Mouse (Mus musculus): ENCODE results near the gene Gm4952. TPM values are rescaled to one million over a fixed set of nuclear protein-coding genes. Genes with fewer than 3 reads are reported as not detected.

The Gm4952 gene
- polyA plus RNA-seq, 1 experiment from 2014 or later: not detected

GRCm38 (mm10) chr19:12670139-12670538, 70.4 kb downstream of the Gm4952 start, which contains the start of gene Olfr1442:
Olfr1442 (plus strand) TSS chr19:12670439.
- Histone ChIP-seq H3K9me3 (ENCODE audit: low read length) (no peaks in the 10 kb centered on the region), H3K36me3 (ENCODE audit: insufficient read depth, low read length) (no peaks in the 10 kb centered on the region), H3K9ac (replicated peaks; ENCODE audit: low read depth) (no peak within 1 kb of the TSS), H3K4me2 (replicated peaks; ENCODE audit: low read depth, low read length) (no peak within 1 kb of the TSS), H3K27ac (ENCODE audit: low read length) (no peak within 1 kb of the TSS), H3K4me1 (ENCODE audit: insufficient read depth, low read depth, low read length) (no peaks in the 10 kb centered on the region), H3K27me3 (replicated peaks; ENCODE audit: insufficient read depth, low read length) (no peaks in the 10 kb centered on the region), H3K4me3 (ENCODE audit: low read depth, low read length) (no peak within 1 kb of the TSS)
- no peak for TF ChIP-seq CTCF (IDR thresholded peaks at IDR 0.05)
- TF ChIP-seq EP300 (IDR thresholded peaks at IDR 0.05): no peak
- DNase-seq (ENCODE audit: low spot score) (no peak), ATAC-seq (no peak)

GRCm38 (mm10) chr19:12671051-12671450, 71.3 kb downstream of the Gm4952 start:
- no peaks in the 10 kb centered on the region for H3K27me3 ChIP-seq (replicated peaks; ENCODE audit: insufficient read depth, low read length)
- H3K4me3 ChIP-seq (ENCODE audit: low read depth, low read length): no peak overlapping the region
- H3K4me2 ChIP-seq (replicated peaks; ENCODE audit: low read depth, low read length): no peak overlapping the region
- TF ChIP-seq EP300 (IDR thresholded peaks at IDR 0.05) (no peak), CTCF (IDR thresholded peaks at IDR 0.05) (no peak)
- no peak for DNase-seq (ENCODE audit: low spot score)
- no peak overlapping the region for H3K9ac ChIP-seq (replicated peaks; ENCODE audit: low read depth)
- no peak overlapping the region for H3K27ac ChIP-seq (ENCODE audit: low read length)
- no peaks in the 10 kb centered on the region for H3K36me3 ChIP-seq (ENCODE audit: insufficient read depth, low read length)
- no peaks in the 10 kb centered on the region for H3K4me1 ChIP-seq (ENCODE audit: insufficient read depth, low read depth, low read length)
- no peak for ATAC-seq
- no peaks in the 10 kb centered on the region for H3K9me3 ChIP-seq (ENCODE audit: low read length)
- WGBS: 76% methylated on average over 4 of the region's 4 CpGs

DNA sequence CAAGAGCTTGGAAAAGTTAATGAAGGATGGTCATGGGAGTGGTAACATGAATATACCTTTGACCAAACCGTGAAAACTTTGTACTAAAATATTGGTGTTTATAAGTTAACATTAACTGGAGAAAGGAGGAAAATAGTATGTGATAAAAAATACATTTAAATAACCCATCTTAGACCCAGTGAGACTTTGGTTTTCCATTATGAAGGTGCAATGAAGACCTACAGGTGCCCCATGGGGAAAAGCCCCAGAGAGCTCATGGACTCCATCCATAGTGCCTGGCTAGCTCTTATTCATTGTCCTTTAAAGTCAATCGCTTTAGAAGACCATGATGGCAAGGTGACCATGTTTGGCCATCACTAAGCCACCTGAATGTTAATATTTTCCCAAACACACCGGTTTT, 78.0 kb downstream of the Gm4952 start, which contains the start of gene Olfr1443:
TSS of gene Olfr1443 (plus strand) at position 301 of the 400 bp plus-strand sequence.
- DNase-seq (ENCODE audit: low spot score): no peak

More for the DNA sequence above, 78.0 kb downstream of the Gm4952 start, which contains the start of gene Olfr1443:
- Histone ChIP-seq H3K27ac (ENCODE audit: low read length) (no peak within 1 kb of the TSS), H3K4me1 (ENCODE audit: insufficient read depth, low read depth, low read length) (no peaks in the 10 kb centered on the region), H3K4me2 (replicated peaks; ENCODE audit: low read depth, low read length) (no peak within 1 kb of the TSS), H3K36me3 (ENCODE audit: insufficient read depth, low read length) (no peaks in the 10 kb centered on the region), H3K4me3 (ENCODE audit: low read depth, low read length) (no peak within 1 kb of the TSS), H3K27me3 (replicated peaks; ENCODE audit: insufficient read depth, low read length) (no peaks in the 10 kb centered on the region), H3K9me3 (ENCODE audit: low read length) (no peaks in the 10 kb centered on the region), H3K9ac (replicated peaks; ENCODE audit: low read depth) (no peak within 1 kb of the TSS)
- no peak for ATAC-seq
- WGBS: 65% methylated on average over 3 of the region's 3 CpGs
- TF ChIP-seq EP300 (IDR thresholded peaks at IDR 0.05): no peak
- no peak for TF ChIP-seq CTCF (IDR thresholded peaks at IDR 0.05)

Other genes with a start within 250 kb of the Gm4952 start
- not detected in 2 replicates for gene Olfr1440, start 212.7 kb upstream of the Gm4952 start, polyA plus RNA-seq (2015; fragmentation: Nextera tagmentation; extraction: Ambion mirVana)
- gene Olfr1441, start 182.5 kb upstream of the Gm4952 start, polyA plus RNA-seq (2015; fragmentation: Nextera tagmentation; extraction: Ambion mirVana): not detected in 2 replicates
- gene Pfpl, start 172.1 kb upstream of the Gm4952 start, polyA plus RNA-seq (2015; fragmentation: Nextera tagmentation; extraction: Ambion mirVana): not detected in 2 replicates
- 5.5 and 6.3 TPM in 2 replicates for gene Mpeg1, start 139.2 kb upstream of the Gm4952 start, polyA plus RNA-seq (2015; fragmentation: Nextera tagmentation; extraction: Ambion mirVana)
- 8.4 and 8.7 TPM in 2 replicates for gene Dtx4, start 98.5 kb upstream of the Gm4952 start, polyA plus RNA-seq (2015; fragmentation: Nextera tagmentation; extraction: Ambion mirVana)
- gene Fam111a, start 54.2 kb upstream of the Gm4952 start, polyA plus RNA-seq (2015; fragmentation: Nextera tagmentation; extraction: Ambion mirVana): 7.4 and 8.8 TPM in 2 replicates
- gene Glyat, start 33.3 kb downstream of the Gm4952 start, polyA plus RNA-seq (2015; fragmentation: Nextera tagmentation; extraction: Ambion mirVana): not detected in 2 replicates
- gene Olfr1442, start 70.5 kb downstream of the Gm4952 start, polyA plus RNA-seq (2015; fragmentation: Nextera tagmentation; extraction: Ambion mirVana): not detected in 2 replicates
- not detected in 2 replicates for gene Olfr1443, start 78.1 kb downstream of the Gm4952 start, polyA plus RNA-seq (2015; fragmentation: Nextera tagmentation; extraction: Ambion mirVana)
- gene Keg1, start 95.8 kb downstream of the Gm4952 start, polyA plus RNA-seq (2015; fragmentation: Nextera tagmentation; extraction: Ambion mirVana): not detected in 2 replicates
- gene Cntf, start 165.7 kb downstream of the Gm4952 start, polyA plus RNA-seq (2015; fragmentation: Nextera tagmentation; extraction: Ambion mirVana): 0.91 and 0.93 TPM in 2 replicates
- 12.0 and 12.6 TPM in 2 replicates for gene Zfp91, start 196.2 kb downstream of the Gm4952 start, polyA plus RNA-seq (2015; fragmentation: Nextera tagmentation; extraction: Ambion mirVana)
- 2.9 and 3.7 TPM in 2 replicates for gene Lpxn, start 196.2 kb downstream of the Gm4952 start, polyA plus RNA-seq (2015; fragmentation: Nextera tagmentation; extraction: Ambion mirVana)
- not detected in 2 replicates for gene Gm5244, start 246.7 kb downstream of the Gm4952 start, polyA plus RNA-seq (2015; fragmentation: Nextera tagmentation; extraction: Ambion mirVana)

Data from lung, postnatal 0 days (tissue).